Mouse (Mus musculus) MEL (cell line): ENCODE data around the gene Dusp8. TPM values are rescaled to one million over a fixed set of nuclear protein-coding genes. Genes with fewer than 3 reads are reported as not detected.
"Not testable (repeated sequence)": the region's sequence is repeated elsewhere in the genome, so short reads cannot be mapped to it uniquely, and the experiment has no call there.

Experiments
- DNase-seq: peaks from one replicate; pipeline ENCODE4 v3.0.0; 2011; ENCODE audit warnings: low read depth, low spot score
- H3K27ac ChIP-seq: 2 replicates; pipeline ENCODE4 v1.5.1; 2012; ENCODE audit warnings: low read depth, mild to moderate bottlenecking, control low read depth, low read length, moderate library complexity; ENCODE audit not compliant: control insufficient read depth
- H3K27me3 ChIP-seq, 2 experiments: fragments of 150-350 bp in 1 of 2; sonication (generic) in 1 of 2; 2 replicates each; pipeline ENCODE4 v1.6.1; 2012; ENCODE audit warnings: low read length in 2 of 2, mild to moderate bottlenecking in 2 of 2, improper control_type of control experiment in 1 of 2, moderate library complexity in 1 of 2; ENCODE audit not compliant: insufficient read depth in 2 of 2, control insufficient read depth in 1 of 2
- H3K36me3 ChIP-seq, 2 experiments: 2 replicates each; pipeline ENCODE4 v1.6.1; 2012 to 2014; ENCODE audit warnings: low read length in 2 of 2, improper control_type of control experiment in 1 of 2, inconsistent platforms in 1 of 2, mild to moderate bottlenecking in 1 of 2; ENCODE audit not compliant: insufficient read depth in 2 of 2, control insufficient read depth in 1 of 2
- H3K4me1 ChIP-seq, 2 experiments: fragments of 150-350 bp in 1 of 2; sonication (generic) in 1 of 2; 2 replicates each; pipeline ENCODE4 v1.6.1; 2012; ENCODE audit warnings: low read length in 2 of 2, improper control_type of control experiment in 1 of 2, mild to moderate bottlenecking in 1 of 2; ENCODE audit not compliant: insufficient read depth in 2 of 2, control insufficient read depth in 1 of 2
- H3K4me3 ChIP-seq, 2 experiments: fragments of 150-350 bp in 1 of 2; sonication (generic) in 1 of 2; 2 replicates each; pipeline ENCODE4 v1.5.1; 2012; ENCODE audit warnings: low read depth in 2 of 2, low read length in 2 of 2, mild to moderate bottlenecking in 2 of 2, moderate library complexity in 2 of 2, control low read depth in 1 of 2, improper control_type of control experiment in 1 of 2; ENCODE audit not compliant: control insufficient read depth in 1 of 2, insufficient read depth in 1 of 2
- H3K79me2 ChIP-seq: 2 replicates; pipeline ENCODE4 v1.6.1; 2012; ENCODE audit warnings: mild to moderate bottlenecking, low read length, moderate library complexity; ENCODE audit not compliant: control insufficient read depth, poor library complexity, insufficient read depth
- H3K9ac ChIP-seq: 2 replicates; pipeline ENCODE4 v1.6.1; 2012; ENCODE audit warnings: low read depth, mild to moderate bottlenecking, control low read depth, low read length, moderate library complexity; ENCODE audit not compliant: control insufficient read depth, poor library complexity, severe bottlenecking
- H3K9me3 ChIP-seq: fragments of 150-350 bp; sonication (generic); replicated peaks from 2 replicates; pipeline ENCODE4 v1.6.1; 2012; ENCODE audit warnings: mild to moderate bottlenecking, low read length, improper control_type of control experiment, moderate library complexity; ENCODE audit not compliant: insufficient read depth
- CHD1 ChIP-seq: IDR thresholded peaks from 2 replicates; pipeline ENCODE4 v1.6.1; 2012; ENCODE audit warnings: low read depth, mild to moderate bottlenecking, inconsistent platforms, low read length, improper control_type of control experiment
- CHD2 ChIP-seq: IDR thresholded peaks from 2 replicates; pipeline ENCODE4 v1.6.1; 2011; ENCODE audit warnings: low read length, improper control_type of control experiment
- CTCF ChIP-seq, 3 experiments: IDR thresholded peaks in 2 of 3; conservative IDR thresholded peaks in 1 of 3; 2 replicates each; pipeline ENCODE4 v1.5.1; 2011 to 2012; ENCODE audit warnings: low read length in 3 of 3, low read depth in 2 of 3, mild to moderate bottlenecking in 2 of 3, improper control_type of control experiment in 1 of 3, inconsistent platforms in 1 of 3, mixed read lengths in 1 of 3, moderate library complexity in 1 of 3; ENCODE audit not compliant: control insufficient read depth in 1 of 3, insufficient read depth in 1 of 3, poor library complexity in 1 of 3, severe bottlenecking in 1 of 3
- E2F4 ChIP-seq: IDR thresholded peaks from 2 replicates; pipeline ENCODE4 v1.6.1; 2011; ENCODE audit warnings: low read depth, low read length, improper control_type of control experiment, borderline replicate concordance
- ETS1 ChIP-seq: IDR thresholded peaks from 2 replicates; pipeline ENCODE4 v1.6.1; 2012; ENCODE audit warnings: low read depth, mild to moderate bottlenecking, inconsistent platforms, low read length, improper control_type of control experiment, moderate library complexity
- GABPA ChIP-seq: IDR thresholded peaks from 2 replicates; pipeline ENCODE4 v1.6.1; 2012; ENCODE audit warnings: low read depth, mild to moderate bottlenecking, inconsistent platforms, low read length, improper control_type of control experiment, moderate library complexity
- GATA1 ChIP-seq: IDR thresholded peaks from 2 replicates; pipeline ENCODE4 v1.6.1; 2011; ENCODE audit warnings: low read depth, low read length, improper control_type of control experiment
- MAX ChIP-seq: IDR thresholded peaks from 2 replicates; pipeline ENCODE4 v1.6.1; 2011; ENCODE audit warnings: low read length, improper control_type of control experiment
- NRF1 ChIP-seq: IDR thresholded peaks from 2 replicates; pipeline ENCODE4 v1.6.1; 2014; ENCODE audit warnings: low read depth, mild to moderate bottlenecking, inconsistent platforms, low read length, improper control_type of control experiment, moderate library complexity; ENCODE audit not compliant: poor library complexity, insufficient read depth, severe bottlenecking
- POLR2A ChIP-seq, 2 experiments: IDR thresholded peaks; 2 replicates each; pipeline ENCODE4 v1.6.1; 2011 to 2012; ENCODE audit warnings: low read length in 2 of 2, mild to moderate bottlenecking in 2 of 2, control low read depth in 1 of 2, improper control_type of control experiment in 1 of 2, low read depth in 1 of 2, moderate library complexity in 1 of 2; ENCODE audit not compliant: control insufficient read depth in 1 of 2, insufficient read depth in 1 of 2, poor library complexity in 1 of 2
- RAD21 ChIP-seq: IDR thresholded peaks from 2 replicates; pipeline ENCODE4 v1.6.1; 2011; ENCODE audit warnings: mild to moderate bottlenecking, low read depth, low read length, improper control_type of control experiment
- TBP ChIP-seq: IDR thresholded peaks from 2 replicates; pipeline ENCODE4 v1.8.0; 2011; ENCODE audit warnings: low read depth, low read length, improper control_type of control experiment
- UBTF ChIP-seq: IDR thresholded peaks from 2 replicates; pipeline ENCODE4 v1.6.1; 2012; ENCODE audit warnings: low read depth, mild to moderate bottlenecking, inconsistent platforms, low read length, improper control_type of control experiment, moderate library complexity, borderline replicate concordance; ENCODE audit not compliant: insufficient read depth
- USF2 ChIP-seq, 2 experiments: IDR thresholded peaks; 2 replicates each; pipeline ENCODE4 v1.6.1; 2011 to 2012; ENCODE audit warnings: improper control_type of control experiment in 2 of 2, low read length in 2 of 2, borderline replicate concordance in 1 of 2, inconsistent platforms in 1 of 2, low read depth in 1 of 2, mild to moderate bottlenecking in 1 of 2; ENCODE audit not compliant: insufficient read depth in 1 of 2
- polyA plus RNA-seq, 2 experiments: library from polyadenylated mRNA; stranded (reverse) in 1 of 2; unstranded in 1 of 2; fragments of >175 nt in 1 of 2; fragments of >200 nt in 1 of 2; gene quantifications; 2 replicates each; pipeline versions ENCODE4 v1.2.1 to v1.2.4; 2012; ENCODE audit warnings: low replicate concordance in 2 of 2, low read depth in 1 of 2; ENCODE audit not compliant: insufficient read length in 2 of 2, insufficient read depth in 1 of 2, missing spikeins in 1 of 2
- total RNA-seq: library from RNA; depleted of rRNA; stranded (reverse); fragments of 300-350 nt; gene quantifications from 2 replicates; pipeline ENCODE4 v1.2.3, GENCODE M21; 2012

Dusp8 gene
- total and polyA plus RNA-seq, 3 experiments, result 0.23 to 0.31 TPM; not detected in 1

DNA sequence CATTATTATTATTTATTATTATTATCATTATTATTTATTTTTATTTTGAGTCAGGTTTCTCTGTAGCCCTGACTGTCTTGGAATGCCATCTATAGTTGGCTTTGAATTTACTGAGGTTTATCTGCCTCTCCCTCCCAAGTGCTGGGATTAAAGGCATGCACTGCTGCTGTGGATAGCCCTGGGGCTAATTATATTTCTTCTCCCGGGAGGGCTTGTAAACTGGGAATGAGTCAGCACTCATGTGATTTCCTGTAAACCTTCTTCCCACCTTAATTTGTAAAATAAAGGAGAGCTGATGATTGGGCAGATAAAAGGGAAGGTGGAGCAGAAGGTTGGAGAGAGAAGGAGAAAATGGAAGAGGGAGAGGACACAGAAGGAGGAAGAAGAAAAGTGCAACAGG lies 45.1 kb upstream of the Dusp8 start:
- TF ChIP-seq GABPA, result no peak
- no peak for TF ChIP-seq UBTF
- TF ChIP-seq NRF1, result no peak
- no peak for TF ChIP-seq USF2 (IDR thresholded peaks at IDR 0.05; ENCODE audit: borderline replicate concordance in 1 of 2, insufficient read depth in 1 of 2, low read depth in 1 of 2, low read length in 2 of 2)
- TF ChIP-seq ETS1, result no peak
- no peak for TF ChIP-seq CHD2
- no peak for TF ChIP-seq E2F4
- TF ChIP-seq GATA1, result no peak
- no peak for TF ChIP-seq POLR2A (IDR thresholded peaks at IDR 0.05; ENCODE audit: control insufficient read depth in 1 of 2, insufficient read depth in 1 of 2, low read depth in 1 of 2, low read length in 2 of 2, poor library complexity in 1 of 2)
- no peak for TF ChIP-seq MAX
- no peak for TF ChIP-seq CHD1
- H3K9ac ChIP-seq, result no peak overlapping the region
- no peaks in the 10 kb centered on the region for H3K36me3 ChIP-seq
- H3K4me1 ChIP-seq, result no peaks in the 10 kb centered on the region
- no peaks in the 10 kb centered on the region for H3K9me3 ChIP-seq
- no peak overlapping the region for H3K4me3 ChIP-seq
- no peaks in the 10 kb centered on the region for H3K79me2 ChIP-seq
- no peak overlapping the region for H3K27ac ChIP-seq
- peaks cover 0 to 2% of the 10 kb centered on the region in 2 experiments; a peak in 3 of 4 replicates for H3K27me3 ChIP-seq
- DNase-seq, result no peak

DNA sequence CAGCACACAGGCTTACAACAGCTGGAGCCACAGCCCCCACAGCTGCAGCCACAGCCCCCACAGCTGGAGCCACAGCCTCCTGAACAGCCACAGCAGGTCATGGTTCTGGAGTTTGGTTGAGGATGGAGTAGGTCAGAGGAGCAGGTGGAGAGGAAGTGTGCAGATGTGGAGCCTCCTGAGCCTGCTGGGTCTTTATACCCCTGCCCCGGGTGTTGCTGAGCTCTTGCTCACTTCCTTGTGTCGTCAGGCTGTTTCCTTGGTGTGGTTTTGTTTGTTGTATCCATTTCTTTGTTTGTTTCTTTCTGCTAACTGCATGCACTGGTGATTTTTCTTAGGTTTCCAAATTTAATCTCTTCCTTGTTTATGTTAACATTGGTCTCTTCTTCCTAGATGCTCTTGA lies 40.3 kb upstream of the Dusp8 start, which contains the start of gene Gm39115:
TSS of gene Gm39115 (minus strand) at position 101 of the 400 bp plus-strand sequence.
- not testable (repeated sequence) for H3K4me3 ChIP-seq, H3K4me1 ChIP-seq, H3K9me3 ChIP-seq, H3K27ac ChIP-seq, DNase-seq, H3K79me2 ChIP-seq, H3K9ac ChIP-seq, H3K36me3 ChIP-seq, H3K27me3 ChIP-seq

GRCm38 (mm10) chr7:142134206-142134995 lies 38.8 kb upstream of the Dusp8 start:
- H3K9ac ChIP-seq, result no peak overlapping the region
- H3K4me1 ChIP-seq, result no peaks in the 10 kb centered on the region
- H3K27me3 ChIP-seq, result peaks cover 0 to 2% of the 10 kb centered on the region in 2 experiments; a peak in 2 of 4 replicates
- TF ChIP-seq RAD21, result peak; percentile 25
- peak in 2 of 3 experiments; percentile 31 to 44; a peak in 4 of 6 replicates for TF ChIP-seq CTCF (IDR thresholded peaks at IDR 0.05 in 2 of 3, conservative IDR thresholded peaks at IDR 0.05 in 1 of 3; ENCODE audit: control insufficient read depth in 1 of 3, insufficient read depth in 1 of 3, low read depth in 2 of 3, low read length in 3 of 3, poor library complexity in 1 of 3, severe bottlenecking in 1 of 3)
- no peak for TF ChIP-seq TBP
- no peaks in the 10 kb centered on the region for H3K36me3 ChIP-seq
- no peaks in the 10 kb centered on the region for H3K79me2 ChIP-seq
- DNase-seq, result no peak
- no peak overlapping the region for H3K27ac ChIP-seq
- no peaks in the 10 kb centered on the region for H3K9me3 ChIP-seq
- H3K4me3 ChIP-seq, result no peak overlapping the region
